Mouse (Mus musculus) lung, postnatal 0 days (tissue): ENCODE results near the gene Dnajc21.

ENCODE experiments used
- CTCF ChIP-seq: IDR thresholded peaks from 2 replicates; pipeline ENCODE4 v1.5.1; 2016; ENCODE audit warnings: antibody characterized with exemption, mild to moderate bottlenecking
- EP300 ChIP-seq: IDR thresholded peaks from 2 replicates; pipeline ENCODE4 v1.6.1; 2016; ENCODE audit warnings: antibody characterized with exemption, mild to moderate bottlenecking, control low read depth

- TF ChIP-seq EP300 = no peak
- no peak for TF ChIP-seq CTCF
Measured at GRCm38 (mm10) chr15:10506099-10506498, 35.8 kb upstream of the Dnajc21 start.
